Mouse (Mus musculus): ENCODE data around the gene Ryk.

DNA sequence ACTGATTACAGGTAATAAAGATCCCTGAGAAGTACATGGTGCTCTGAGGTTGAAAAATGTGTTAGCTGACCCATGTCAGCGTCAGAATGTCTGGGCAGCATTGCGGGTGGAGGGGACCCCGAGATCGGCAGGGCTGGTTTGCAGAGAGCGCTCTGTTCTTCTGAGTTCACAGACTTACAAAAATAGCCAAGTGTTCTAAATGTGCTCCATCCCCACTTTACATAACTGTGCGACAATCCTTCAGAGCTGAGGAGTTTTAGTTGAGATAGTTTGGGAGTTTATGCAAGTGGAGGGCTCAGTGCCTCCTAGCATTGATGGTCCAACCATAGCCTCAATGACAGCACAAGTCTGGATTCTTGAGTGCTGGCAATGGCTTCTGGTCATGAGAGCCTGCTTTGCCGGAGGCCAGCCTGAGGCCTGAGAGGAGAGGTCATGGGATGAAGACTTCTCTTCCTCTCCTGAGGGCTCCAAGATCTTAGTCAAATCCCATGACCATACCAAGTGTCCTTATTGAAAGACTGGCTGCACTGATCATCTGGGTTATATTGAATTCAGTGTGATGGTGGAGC, 88.2 kb downstream of the Ryk start:
- TF ChIP-seq CTCF (conservative IDR thresholded peaks at IDR 0.05; ENCODE audit: low read length) (no peak), POU5F1 (IDR thresholded peaks at IDR 0.05; ENCODE audit: borderline replicate concordance, low read length) (no peak)
